Mouse (Mus musculus) gastrocnemius, postnatal 25 days (tissue): ENCODE results near the gene Mecom. TPM values are rescaled to one million over a fixed set of nuclear protein-coding genes. Genes with fewer than 3 reads are reported as not detected.

Experiments used
- DNase-seq: peaks from one replicate; pipeline ENCODE4 v3.0.0; 2022
- total RNA-seq, 2 experiments: library from RNA; stranded (reverse); gene quantifications; 1 replicate in 1 of 2; 2 replicates in 1 of 2; pipeline ENCODE4 v1.2.3; 2021

Mecom gene
- total RNA-seq, 2 experiments from 2014 or later: 6.7 to 8.8 TPM

DNA sequence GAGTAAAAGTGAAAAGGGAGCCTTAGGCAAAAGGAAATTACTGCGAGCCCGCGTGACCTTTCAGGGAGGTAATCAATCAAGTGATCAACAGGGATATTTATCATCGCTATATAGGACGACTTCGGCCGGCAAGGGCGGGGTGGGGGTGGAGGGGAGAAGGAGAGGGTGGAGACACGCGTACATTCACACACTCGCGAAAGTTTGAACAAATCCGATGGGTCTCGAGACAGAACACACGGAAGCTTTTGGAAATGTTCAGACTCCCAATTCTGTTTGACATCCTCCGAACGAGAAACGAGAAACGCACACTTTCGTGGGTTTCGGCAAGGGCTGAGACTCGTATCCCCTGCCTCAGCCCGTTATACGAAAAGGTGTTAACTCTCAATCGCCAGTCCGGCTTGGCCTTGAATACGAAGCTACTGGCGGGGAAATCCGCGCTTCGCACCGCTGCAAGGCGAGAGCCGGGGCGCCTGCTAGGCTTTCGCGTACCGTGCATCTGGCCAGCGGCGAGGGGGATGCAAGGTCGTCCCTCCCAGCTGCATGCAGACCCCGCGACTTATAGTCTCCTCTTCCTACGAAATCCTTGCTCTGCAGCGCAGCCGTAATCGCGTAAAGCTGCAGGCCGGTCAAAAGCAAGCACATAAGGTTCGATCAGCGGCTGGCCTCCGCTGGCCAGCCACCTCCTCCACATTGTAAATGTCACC lies 33.6 kb downstream of the Mecom start:
- DNase-seq: no peak

DNA sequence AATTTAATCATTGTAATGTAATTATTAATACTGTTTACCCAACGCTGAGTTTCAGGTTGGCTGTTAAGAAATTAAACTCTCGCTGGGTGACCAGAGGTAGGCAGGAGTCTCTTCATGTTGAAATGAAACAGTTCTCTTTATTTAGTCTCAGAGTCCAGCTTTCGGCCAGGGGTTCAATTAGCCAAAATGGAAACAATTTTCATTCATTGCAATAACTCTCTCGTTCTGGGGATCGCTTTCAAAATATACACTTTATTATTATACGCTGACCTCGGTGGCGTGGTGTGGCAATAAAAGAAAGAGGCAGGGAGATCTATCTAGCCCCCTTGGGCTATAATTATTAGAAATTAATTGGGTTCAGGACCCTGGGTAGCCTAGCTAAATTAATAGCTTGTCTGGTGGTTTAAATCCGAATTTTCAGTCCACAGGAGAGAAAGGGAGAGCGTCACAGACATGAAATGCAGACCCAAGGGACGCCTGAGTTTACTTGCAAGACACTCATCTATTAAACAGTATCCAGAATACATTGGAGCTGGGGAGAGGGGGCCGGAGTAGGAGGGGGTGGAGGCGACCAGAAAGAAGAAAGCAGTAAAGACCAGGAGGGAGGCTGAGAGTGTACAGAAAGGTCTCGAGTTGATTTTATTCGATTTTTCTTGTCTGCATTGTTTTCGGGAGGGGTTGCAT lies 34.4 kb downstream of the Mecom start:
- no peak for DNase-seq

GRCm38 (mm10) chr3:30512459-30513030 lies 35.3 kb downstream of the Mecom start:
- no peak for DNase-seq

GRCm38 (mm10) chr3:30511796-30512195 lies 36.0 kb downstream of the Mecom start:
- no peak for DNase-seq

DNA sequence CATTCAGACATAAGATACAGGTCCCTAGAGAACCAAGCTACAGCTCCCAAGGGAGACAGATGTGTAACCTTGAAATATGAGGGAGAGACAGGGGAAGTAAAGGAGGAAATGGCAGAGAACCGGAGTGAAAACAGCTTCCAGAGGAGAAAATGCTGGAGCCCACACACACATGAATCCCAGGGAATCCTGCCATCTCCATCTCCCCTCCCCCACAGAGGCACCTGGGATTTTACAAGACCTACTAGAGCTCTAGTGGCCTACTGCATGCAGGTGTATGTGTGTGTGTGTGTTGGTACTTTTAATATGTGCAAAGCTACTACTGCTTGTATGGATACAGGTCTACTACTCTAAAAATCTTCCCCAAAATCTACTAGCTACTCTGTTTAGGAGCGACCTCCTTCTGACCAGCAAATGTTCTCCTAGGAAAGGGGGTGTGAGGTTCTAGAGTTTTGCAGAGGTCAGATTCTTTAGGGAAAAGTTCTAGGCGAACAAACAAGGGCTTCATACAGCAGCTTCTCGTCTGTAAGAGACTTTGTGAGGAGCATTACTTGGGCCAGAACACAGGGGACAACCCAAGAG lies 36.7 kb downstream of the Mecom start:
- no peak for DNase-seq

DNA sequence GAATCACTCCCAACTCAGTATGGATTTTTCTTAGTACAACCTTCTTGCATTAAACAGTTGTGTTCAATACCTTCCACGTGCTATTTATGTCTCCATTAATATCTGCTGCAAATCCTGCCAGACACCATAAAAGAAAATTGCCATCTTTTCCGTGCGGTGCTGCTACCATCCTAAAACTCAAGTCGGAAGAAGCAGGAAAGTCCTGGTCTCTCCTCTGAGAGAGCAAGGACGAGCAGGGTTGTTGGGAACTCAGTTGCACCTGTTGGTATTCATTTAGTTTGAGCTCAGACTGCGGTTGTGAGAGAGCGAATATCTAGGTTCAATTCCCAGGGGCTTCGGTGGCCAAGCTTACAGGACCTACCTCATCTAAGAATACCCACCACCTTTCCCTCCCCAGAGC lies 37.2 kb downstream of the Mecom start:
- DNase-seq: no peak

GRCm38 (mm10) chr3:30510105-30510504 lies 37.7 kb downstream of the Mecom start:
- no peak for DNase-seq

DNA sequence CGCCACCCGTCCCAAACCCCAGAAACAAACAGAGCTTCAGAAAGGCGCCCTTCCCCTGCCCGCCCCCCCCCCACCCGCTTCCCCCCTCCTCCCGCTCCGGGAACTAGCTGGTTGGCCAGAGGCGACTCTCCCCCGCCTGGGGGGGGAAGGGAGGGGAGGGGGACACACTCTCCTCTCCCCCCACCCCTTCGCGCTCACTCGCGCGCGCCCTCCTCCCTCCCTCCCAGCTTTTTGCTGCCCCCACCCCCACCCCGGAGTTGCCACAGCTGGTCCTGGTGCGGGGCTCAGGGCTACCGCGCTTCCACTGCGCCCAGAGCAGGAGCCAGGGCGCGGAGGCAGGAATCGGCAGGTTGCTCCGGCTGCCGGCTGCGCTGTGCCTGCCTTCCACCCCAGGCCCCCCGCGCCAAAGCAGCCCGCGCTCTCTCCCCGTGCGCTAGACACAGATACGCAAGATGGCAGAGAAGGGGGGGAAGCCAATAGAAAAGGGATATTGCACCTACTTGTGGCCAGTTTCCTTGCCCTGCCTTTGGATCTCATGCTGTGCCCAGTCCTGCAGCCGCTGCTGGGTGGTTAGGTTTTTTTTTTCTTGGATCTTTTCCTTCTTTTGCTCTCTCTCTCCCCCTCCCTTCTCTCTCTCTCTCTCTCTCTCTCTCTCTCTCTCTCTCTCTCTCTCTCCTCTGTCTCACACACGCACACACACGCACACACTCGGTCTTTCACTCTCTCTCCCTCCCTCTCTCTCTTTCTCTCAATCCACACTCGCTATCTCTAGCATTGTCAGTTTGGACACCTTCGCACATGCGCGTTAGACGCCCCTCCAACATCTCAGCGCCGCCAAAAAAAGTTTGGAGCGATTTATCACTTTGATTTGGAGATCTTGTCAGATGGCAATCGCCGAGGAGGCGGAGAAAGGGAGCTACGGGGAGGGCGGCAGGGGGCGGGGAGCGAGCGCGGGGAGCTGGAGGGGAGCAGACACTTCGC lies 38.6 kb downstream of the Mecom start:
- peak; percentile 40 for DNase-seq

- DNase-seq: peak; percentile 76
These were observed 39.4 kb downstream of the Mecom start for GRCm38 (mm10) chr3:30508296-30508929.

DNA sequence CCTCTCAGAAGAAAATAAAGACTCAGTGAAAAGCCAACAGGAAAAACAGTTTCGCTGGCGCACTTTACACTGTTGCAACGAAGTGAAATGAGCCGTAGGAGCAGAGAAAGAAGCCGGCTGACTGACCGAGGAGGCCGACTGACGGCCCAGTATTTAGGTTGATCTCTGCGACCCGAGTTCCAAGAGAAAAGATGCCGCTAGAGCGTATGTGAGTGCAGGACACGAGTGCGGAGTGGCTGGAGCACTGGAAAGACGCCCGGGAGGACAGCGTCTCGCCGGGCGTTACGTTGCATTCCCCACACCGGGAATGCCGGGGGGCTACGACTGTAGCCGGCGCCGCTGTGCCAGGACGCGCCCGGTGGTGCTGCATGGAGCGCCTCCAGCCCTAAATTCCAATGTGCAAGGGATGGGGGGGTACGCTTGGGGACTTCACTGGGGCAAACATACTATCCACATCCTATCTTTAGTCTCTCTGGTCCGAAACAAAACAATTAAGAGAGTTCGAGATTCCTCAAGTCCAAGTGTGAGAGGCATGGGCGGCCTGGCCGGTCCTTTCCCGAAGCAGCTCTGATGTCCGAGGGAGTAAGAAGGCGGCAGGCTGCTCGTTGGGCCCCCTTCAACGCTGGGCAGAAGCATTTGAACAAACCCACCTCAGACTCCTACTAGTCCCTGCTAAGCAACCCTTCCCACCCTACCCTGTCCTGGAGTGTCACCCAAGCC lies 40.1 kb downstream of the Mecom start:
- DNase-seq: peak; percentile 25

DNA sequence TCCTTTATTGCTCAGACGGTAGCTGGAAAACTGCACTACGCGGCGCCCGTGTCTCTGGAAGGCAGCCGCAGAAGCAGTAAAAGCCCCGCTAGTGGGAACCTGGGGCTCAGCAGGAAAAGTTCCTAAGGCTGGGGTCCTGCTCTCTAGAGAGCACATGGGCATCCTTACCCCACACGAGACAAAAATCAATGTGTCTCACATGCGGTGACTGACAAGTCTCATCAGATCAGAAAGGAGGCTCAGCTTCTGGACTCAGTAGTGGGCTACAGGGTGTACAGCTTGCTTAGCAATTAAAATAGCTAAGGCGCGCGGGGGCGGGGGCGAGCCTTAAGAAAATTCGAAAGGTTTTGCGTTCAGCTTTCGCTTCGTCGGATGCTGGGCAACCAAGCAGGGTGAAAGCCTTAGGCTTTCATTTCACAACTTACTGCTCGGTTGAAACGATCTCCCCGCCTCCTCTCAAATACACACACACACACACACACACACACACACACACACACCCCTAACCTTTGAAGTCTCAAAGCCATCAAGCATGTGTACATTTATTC lies 40.7 kb downstream of the Mecom start:
- peak; percentile 29 for DNase-seq

DNA sequence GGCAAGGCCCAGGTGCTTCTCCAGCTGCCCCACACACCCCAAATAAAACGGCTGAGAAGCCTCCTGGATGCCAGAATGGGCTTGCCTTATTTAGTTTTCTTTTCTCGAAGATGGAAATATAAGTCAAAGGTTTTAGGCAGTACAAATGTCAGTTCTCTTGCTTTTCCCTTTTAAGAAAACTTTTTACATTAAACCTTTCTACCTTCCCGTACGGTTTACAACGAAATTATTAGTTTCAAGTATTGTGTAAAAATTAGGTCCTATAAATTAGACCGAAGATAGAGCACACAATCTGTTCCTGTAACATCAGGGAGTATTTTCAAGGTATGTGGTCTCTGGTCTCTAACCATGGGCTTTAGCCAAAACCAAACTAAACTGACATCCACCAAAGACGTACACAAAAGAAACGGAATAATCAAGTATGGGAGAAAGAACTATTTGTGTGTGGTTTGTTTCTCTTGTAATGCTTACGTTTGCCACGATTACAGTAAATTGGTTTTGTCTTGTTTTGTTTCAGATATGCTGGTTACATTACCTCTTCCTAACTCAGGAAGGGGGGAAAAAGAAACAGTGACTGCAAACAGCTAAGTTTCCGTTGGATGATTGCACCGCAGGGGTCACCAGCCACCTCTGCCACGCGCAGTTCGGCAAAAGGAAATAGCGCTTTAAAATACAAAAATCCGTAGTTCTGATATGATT lies 41.3 kb downstream of the Mecom start:
- no peak for DNase-seq

DNA sequence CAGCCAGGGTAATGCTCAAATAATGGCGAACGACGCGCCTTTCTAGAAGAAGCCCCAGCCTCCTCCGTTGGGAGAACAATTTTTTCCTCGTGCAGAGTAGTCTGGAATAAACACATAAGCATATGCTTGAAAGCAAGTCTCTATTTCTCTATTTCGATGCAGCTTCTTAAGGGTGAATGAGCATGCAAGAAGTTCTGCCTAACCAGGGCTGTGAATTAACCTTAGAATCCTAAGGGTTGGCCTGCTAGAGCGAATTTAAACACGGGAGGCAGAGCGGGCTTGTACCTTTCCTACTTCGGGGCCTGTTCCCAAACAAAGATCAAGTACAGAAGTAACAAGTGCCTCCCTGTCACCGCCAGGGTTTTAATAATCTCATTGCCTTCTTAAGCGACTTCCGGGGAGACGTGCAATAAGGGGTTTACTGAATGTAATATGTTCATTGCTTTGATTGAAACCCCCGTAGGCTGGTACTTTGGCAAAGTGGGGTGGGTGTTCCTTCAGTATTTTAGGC lies 42.0 kb downstream of the Mecom start:
- DNase-seq: no peak

DNA sequence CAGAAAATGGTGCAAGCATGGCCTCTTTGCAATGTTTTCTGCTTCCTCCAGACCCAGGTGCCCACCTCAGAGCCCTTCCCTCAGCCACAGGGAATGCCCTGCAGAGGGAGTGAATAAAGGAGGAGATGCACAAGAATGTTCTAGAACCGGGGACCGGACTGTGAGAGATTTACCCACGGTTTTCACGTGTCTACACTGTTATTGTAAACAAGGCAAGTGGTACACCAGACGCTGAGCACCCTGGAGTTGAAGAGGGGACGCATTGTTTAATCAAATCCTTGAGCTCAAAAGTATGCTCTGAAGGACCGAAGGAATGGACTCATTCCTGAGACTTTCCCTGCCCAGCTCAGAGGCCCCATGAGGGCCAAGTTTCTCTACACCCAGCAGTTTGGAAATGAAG lies 43.2 kb downstream of the Mecom start:
- no peak for DNase-seq

GRCm38 (mm10) chr3:30503821-30504220 lies 44.0 kb downstream of the Mecom start:
- DNase-seq: no peak

- DNase-seq: no peak
These were observed 49.5 kb downstream of the Mecom start for GRCm38 (mm10) chr3:30498202-30498828.

DNA sequence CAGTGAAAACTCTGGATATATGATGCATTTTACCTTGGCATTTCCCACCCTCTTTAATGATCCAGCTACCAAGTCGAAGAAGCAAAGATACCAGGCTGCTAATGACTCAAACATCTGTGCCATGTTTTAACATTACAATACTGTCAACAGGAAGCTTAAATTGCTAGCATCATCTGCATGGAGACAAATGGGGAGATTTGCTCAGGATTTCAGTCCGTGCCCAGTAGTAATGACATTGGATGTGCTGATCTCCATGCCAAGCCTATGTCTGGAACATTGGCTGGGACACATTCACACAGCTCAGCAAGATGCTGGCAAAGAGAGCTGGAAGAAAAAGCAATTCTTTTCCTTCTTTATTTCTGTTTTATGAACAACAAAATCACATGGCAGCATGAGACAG lies 53.4 kb downstream of the Mecom start:
- DNase-seq: no peak

GRCm38 (mm10) chr3:30488808-30489207 lies 59.0 kb downstream of the Mecom start:
- DNase-seq: no peak

- no peak for DNase-seq
These were observed 61.4 kb downstream of the Mecom start for GRCm38 (mm10) chr3:30486422-30486821.
